Mouse (Mus musculus) natural killer cell, adult 2 months (primary cell): ENCODE results near the gene Gm45618.

Source experiments
- DNase-seq, 2 experiments: peaks; one replicate each; pipeline ENCODE4 v3.0.0; 2022; ENCODE audit warnings: low spot score in 2 of 2

The Gm45618 gene

GRCm38 (mm10) chr7:142070458-142071211 lies 49.9 kb downstream of the Gm45618 start:
- peak; percentile 52 to 58 for DNase-seq
